Mouse (Mus musculus) forebrain, postnatal 0 days (tissue): ENCODE measurements around the gene Rpl18a. TPM values are rescaled to one million over a fixed set of nuclear protein-coding genes. Genes with fewer than 3 reads are reported as not detected.

Experiments used
- ATAC-seq: fragments of 200-750 bp; cut with Nextera tagmentation; 2 replicates; pipeline ENCODE4 v1.8.0; 2017; ENCODE audit warnings: mild to moderate bottlenecking, moderate library complexity
- DNase-seq: peaks from one replicate; pipeline ENCODE4 v3.0.0-alpha.2; 2015
- H3K27ac ChIP-seq: fragments of 300-500 bp; sonication (generic); 2 replicates; pipeline ENCODE4 v1.5.1; 2014; ENCODE audit warnings: low read depth, mild to moderate bottlenecking, antibody characterized with exemption, low read length, moderate library complexity, mixed read lengths
- H3K27me3 ChIP-seq: fragments of 300-500 bp; sonication (generic); 2 replicates; pipeline ENCODE4 v1.6.1; 2014; ENCODE audit warnings: mild to moderate bottlenecking, low read length, mixed read lengths; ENCODE audit not compliant: insufficient read depth
- H3K36me3 ChIP-seq: fragments of 300-500 bp; sonication (generic); 2 replicates; pipeline ENCODE4 v1.6.1; 2014; ENCODE audit warnings: mild to moderate bottlenecking, moderate library complexity; ENCODE audit not compliant: insufficient read depth
- H3K4me1 ChIP-seq: fragments of 300-500 bp; sonication (generic); 2 replicates; pipeline ENCODE4 v1.6.1; 2014; ENCODE audit warnings: antibody characterized with exemption; ENCODE audit not compliant: insufficient read depth
- H3K4me2 ChIP-seq: fragments of 300-500 bp; sonication (generic); 2 replicates; pipeline ENCODE4 v1.6.1; 2014; ENCODE audit warnings: low read depth, mild to moderate bottlenecking, moderate library complexity
- H3K4me3 ChIP-seq: fragments of 300-500 bp; sonication (generic); 2 replicates; pipeline ENCODE4 v1.5.1; 2014; ENCODE audit warnings: low read depth, low read length, mixed read lengths
- H3K9ac ChIP-seq: fragments of 300-500 bp; sonication (generic); 2 replicates; pipeline ENCODE4 v1.6.1; 2014; ENCODE audit warnings: mild to moderate bottlenecking
- H3K9me3 ChIP-seq: fragments of 300-500 bp; sonication (generic); 2 replicates; pipeline ENCODE4 v1.6.1; 2016; ENCODE audit warnings: low read length
- CTCF ChIP-seq: sonication (generic); IDR thresholded peaks from 2 replicates; pipeline ENCODE4 v1.5.1; 2016; ENCODE audit warnings: antibody characterized with exemption, control low read depth, low read depth
- WGBS: fragments of 180-500 bp; shearing (Covaris S2); extraction: QIAGEN DNeasy Blood & Tissue Kit; methylation state at CpG from one replicate; pipeline ENCODE4 v1.1.7; 2014; 5-methylcytosine and 5-hydroxymethylcytosine counted together
- polyA plus RNA-seq: library from polyadenylated mRNA; unstranded; fragments of >200 nt; fragmentation: Nextera tagmentation; extraction: Ambion mirVana; gene quantifications from 2 replicates; pipeline ENCODE4 v1.2.1, GENCODE M21; 2015
- total RNA-seq: library from RNA; depleted of rRNA; stranded (reverse); fragments of >200 nt; gene quantifications from 2 replicates; pipeline ENCODE4 v1.2.3, GENCODE M21; 2014

Gene Rpl18a
- total and polyA plus RNA-seq, 2 experiments from 2014 or later: 1,945 to 2,793 TPM

GRCm38 (mm10) chr8:70913523-70913922 lies 16.3 kb upstream of the Rpl18a start:
- H3K9ac ChIP-seq: no peak overlapping the region
- H3K27me3 ChIP-seq: no peaks in the 10 kb centered on the region
- H3K4me3 ChIP-seq: no peak overlapping the region
- WGBS: 93% methylated on average over 26 of the region's 26 CpGs
- no peak for TF ChIP-seq CTCF
- no peak overlapping the region for H3K4me2 ChIP-seq
- no peak overlapping the region for H3K27ac ChIP-seq
- DNase-seq (no peak), ATAC-seq (no peak)
- no peaks in the 10 kb centered on the region for H3K9me3 ChIP-seq
- H3K36me3 ChIP-seq: peaks cover 67% of the 10 kb centered on the region
- no peaks in the 10 kb centered on the region for H3K4me1 ChIP-seq

- H3K4me2 ChIP-seq: no peak overlapping the region
- no peak for TF ChIP-seq CTCF
- WGBS: 94% methylated on average over 30 of the region's 30 CpGs
- DNase-seq (no peak), ATAC-seq (no peak; the same call in 1 of the 2 replicates)
- H3K9ac ChIP-seq: no peak overlapping the region
- no peaks in the 10 kb centered on the region for H3K27me3 ChIP-seq
- no peak overlapping the region for H3K4me3 ChIP-seq
- H3K36me3 ChIP-seq: peaks cover 67% of the 10 kb centered on the region
- H3K4me1 ChIP-seq: no peaks in the 10 kb centered on the region
- no peak overlapping the region for H3K27ac ChIP-seq
- no peaks in the 10 kb centered on the region for H3K9me3 ChIP-seq
These were observed 15.7 kb upstream of the Rpl18a start for GRCm38 (mm10) chr8:70912955-70913354.

- H3K9ac ChIP-seq: no peak overlapping the region
- H3K9me3 ChIP-seq: no peaks in the 10 kb centered on the region
- H3K4me1 ChIP-seq: 0 out of 2 replicates have a peak, but pooled peaks cover 3% of the 10 kb centered on the region
- no peak overlapping the region for H3K4me3 ChIP-seq
- H3K27ac ChIP-seq: no peak overlapping the region
- WGBS: 71% methylated on average over 5 of the region's 5 CpGs
- TF ChIP-seq CTCF: peak; percentile 41
- H3K4me2 ChIP-seq: no peak overlapping the region
- H3K36me3 ChIP-seq: peaks cover 56% of the 10 kb centered on the region
- H3K27me3 ChIP-seq: no peaks in the 10 kb centered on the region
- ATAC-seq (no peak), DNase-seq (no peak)
These were observed 14.4 kb upstream of the Rpl18a start for GRCm38 (mm10) chr8:70911596-70911995.

GRCm38 (mm10) chr8:70907518-70907917 lies 10.3 kb upstream of the Rpl18a start:
- no peak overlapping the region for H3K9ac ChIP-seq
- WGBS: 92% methylated on average over 2 of the region's 2 CpGs
- TF ChIP-seq CTCF: no peak

GRCm38 (mm10) chr8:70905831-70906736 lies 8.9 kb upstream of the Rpl18a start, which contains the start of gene Map1s:
Gene Map1s, plus strand, starts transcription at chr8:70905932.
- WGBS: 2% methylated on average over 69 of the region's 86 CpGs
- Histone ChIP-seq H3K9ac (peak within 1 kb of the TSS; percentile 84), H3K4me2 (peak within 1 kb of the TSS; percentile 90), H3K4me3 (peak within 1 kb of the TSS; percentile 83), H3K27me3 (no peaks in the 10 kb centered on the region), H3K4me1 (0 out of 2 replicates have a peak, but pooled peaks cover 3% of the 10 kb centered on the region), H3K36me3 (peaks cover 8% of the 10 kb centered on the region; the same call in 1 of the 2 replicates), H3K9me3 (no peaks in the 10 kb centered on the region), H3K27ac (peak within 1 kb of the TSS; percentile 93)
- DNase-seq: peak; percentile 94
- ATAC-seq: peak; percentile 98
- no peak for TF ChIP-seq CTCF

More at GRCm38 (mm10) chr8:70907518-70907917, 10.3 kb upstream of the Rpl18a start:
- no peak overlapping the region for H3K4me3 ChIP-seq
- H3K36me3 ChIP-seq: peaks cover 17% of the 10 kb centered on the region
- no peaks in the 10 kb centered on the region for H3K9me3 ChIP-seq
- 0 out of 2 replicates have a peak, but pooled peaks cover 3% of the 10 kb centered on the region for H3K4me1 ChIP-seq
- H3K27me3 ChIP-seq: no peaks in the 10 kb centered on the region
- H3K4me2 ChIP-seq: no peak overlapping the region
- ATAC-seq (no peak), DNase-seq (no peak)
- H3K27ac ChIP-seq: no peak overlapping the region

- TF ChIP-seq CTCF: no peak
- H3K27ac ChIP-seq: peak overlapping the region; percentile 93
- H3K27me3 ChIP-seq: no peaks in the 10 kb centered on the region
- peak overlapping the region; percentile 90 for H3K4me2 ChIP-seq
- H3K9ac ChIP-seq: peak overlapping the region; percentile 84
- 0 out of 2 replicates have a peak, but pooled peaks cover 3% of the 10 kb centered on the region for H3K4me1 ChIP-seq
- DNase-seq (no peak), ATAC-seq (peak; percentile 40)
- H3K9me3 ChIP-seq: no peaks in the 10 kb centered on the region
- WGBS: 17% methylated on average over 8 of the region's 8 CpGs
- H3K36me3 ChIP-seq: 0 out of 2 replicates have a peak, but pooled peaks cover 3% of the 10 kb centered on the region
- H3K4me3 ChIP-seq: peak overlapping the region; percentile 83
These were observed 8.2 kb upstream of the Rpl18a start for GRCm38 (mm10) chr8:70905463-70905830.

GRCm38 (mm10) chr8:70904532-70904931 lies 7.3 kb upstream of the Rpl18a start:
- ATAC-seq: no peak
- H3K4me2 ChIP-seq: no peak overlapping the region
- TF ChIP-seq CTCF: no peak
- no peaks in the 10 kb centered on the region for H3K9me3 ChIP-seq
- 0 out of 2 replicates have a peak, but pooled peaks cover 3% of the 10 kb centered on the region for H3K36me3 ChIP-seq
- 0 out of 2 replicates have a peak, but pooled peaks cover 3% of the 10 kb centered on the region for H3K4me1 ChIP-seq
- H3K27me3 ChIP-seq: no peaks in the 10 kb centered on the region
- no peak overlapping the region for H3K27ac ChIP-seq
- no peak overlapping the region for H3K4me3 ChIP-seq
- 69% methylated on average over 4 of the region's 4 CpGs for WGBS
- no peak for DNase-seq
- no peak overlapping the region for H3K9ac ChIP-seq
